Mouse (Mus musculus) hindbrain, embryonic 16.5 days (tissue): ENCODE measurements around the gene Mfap2. TPM values are rescaled to one million over a fixed set of nuclear protein-coding genes. Genes with fewer than 3 reads are reported as not detected.

Experiments
- ATAC-seq: fragments of 200-750 bp; cut with Nextera tagmentation; 2 replicates; pipeline ENCODE4 v1.8.0; 2017; ENCODE audit warnings: moderate TSS enrichment, moderate library complexity
- H3K27ac ChIP-seq: fragments of 300-500 bp; sonication (generic); 2 replicates; pipeline ENCODE4 v1.5.1; 2014; ENCODE audit warnings: low read depth, mild to moderate bottlenecking, control low read depth, low read length, moderate library complexity
- H3K27me3 ChIP-seq: fragments of 300-500 bp; sonication (generic); replicated peaks from 2 replicates; pipeline ENCODE4 v1.6.1; 2014; ENCODE audit warnings: low read length; ENCODE audit not compliant: control insufficient read depth, insufficient read depth
- H3K36me3 ChIP-seq: fragments of 300-500 bp; sonication (generic); 2 replicates; pipeline ENCODE4 v1.6.1; 2014; ENCODE audit warnings: mild to moderate bottlenecking, low read length, moderate library complexity, mixed read lengths; ENCODE audit not compliant: control insufficient read depth, insufficient read depth
- H3K4me1 ChIP-seq: fragments of 300-500 bp; sonication (generic); 2 replicates; pipeline ENCODE4 v1.6.1; 2014; ENCODE audit warnings: low read depth, low read length; ENCODE audit not compliant: control insufficient read depth, insufficient read depth
- H3K4me2 ChIP-seq: fragments of 300-500 bp; sonication (generic); 2 replicates; pipeline ENCODE4 v1.6.1; 2014; ENCODE audit warnings: mild to moderate bottlenecking, low read length, control low read depth, moderate library complexity
- H3K4me3 ChIP-seq: fragments of 300-500 bp; sonication (generic); 2 replicates; pipeline ENCODE4 v1.5.1; 2014; ENCODE audit warnings: mild to moderate bottlenecking, low read length, control low read depth, moderate library complexity
- H3K9ac ChIP-seq: fragments of 300-500 bp; sonication (generic); 2 replicates; pipeline ENCODE4 v1.6.1; 2014; ENCODE audit warnings: low read depth, mild to moderate bottlenecking, control low read depth, low read length, moderate library complexity
- H3K9me3 ChIP-seq: fragments of 300-500 bp; sonication (generic); 2 replicates; pipeline ENCODE4 v1.6.1; 2014; ENCODE audit warnings: mild to moderate bottlenecking, low read length, moderate library complexity; ENCODE audit not compliant: control insufficient read depth
- WGBS: fragments of 180-500 bp; shearing (Covaris S2); extraction: QIAGEN DNeasy Blood & Tissue Kit; methylation state at CpG from one replicate; pipeline ENCODE4 v1.1.7; 2014; 5-methylcytosine and 5-hydroxymethylcytosine counted together
- polyA plus RNA-seq: library from polyadenylated mRNA; unstranded; fragments of >200 nt; fragmentation: Nextera tagmentation; extraction: Ambion mirVana; gene quantifications from 2 replicates; pipeline ENCODE4 v1.2.1, GENCODE M21; 2015

Mfap2 gene
- polyA plus RNA-seq, 1 experiment from 2014 or later = 130 TPM

- no peak overlapping the region for H3K9ac ChIP-seq
- no peak overlapping the region for H3K4me3 ChIP-seq
- no peak overlapping the region for H3K4me2 ChIP-seq
- H3K27me3 ChIP-seq = no peaks in the 10 kb centered on the region
- H3K9me3 ChIP-seq = no peaks in the 10 kb centered on the region
- 84% methylated on average over 9 of the region's 9 CpGs for WGBS
- H3K4me1 ChIP-seq = peaks cover 30% of the 10 kb centered on the region
- ATAC-seq = no peak
- no peak overlapping the region for H3K27ac ChIP-seq
- peaks cover 14% of the 10 kb centered on the region for H3K36me3 ChIP-seq
Observed at GRCm38 (mm10) chr4:141016311-141016710, 6.1 kb downstream of the Mfap2 start.

- no peak overlapping the region for H3K4me3 ChIP-seq
- WGBS = 82% methylated on average over 29 of the region's 29 CpGs
- no peak overlapping the region for H3K9ac ChIP-seq
- ATAC-seq = no peak
- H3K36me3 ChIP-seq = peaks cover 14% of the 10 kb centered on the region
- no peak overlapping the region for H3K4me2 ChIP-seq
- H3K4me1 ChIP-seq = peaks cover 24% of the 10 kb centered on the region
- H3K9me3 ChIP-seq = no peaks in the 10 kb centered on the region
- no peak overlapping the region for H3K27ac ChIP-seq
- H3K27me3 ChIP-seq = no peaks in the 10 kb centered on the region
Observed at GRCm38 (mm10) chr4:141017657-141018436, 7.6 kb downstream of the Mfap2 start.

- no peak overlapping the region for H3K9ac ChIP-seq
Observed at GRCm38 (mm10) chr4:141020220-141020619, 10.0 kb downstream of the Mfap2 start.

GRCm38 (mm10) chr4:141020811-141021613, 10.8 kb downstream of the Mfap2 start:
- no peaks in the 10 kb centered on the region for H3K9me3 ChIP-seq
- peaks cover 3% of the 10 kb centered on the region; the same call in 1 of the 2 replicates for H3K36me3 ChIP-seq
- peaks cover 24% of the 10 kb centered on the region for H3K4me1 ChIP-seq

More at GRCm38 (mm10) chr4:141020220-141020619, 10.0 kb downstream of the Mfap2 start:
- 81% methylated on average over 17 of the region's 17 CpGs for WGBS
- Histone ChIP-seq H3K9me3 (no peaks in the 10 kb centered on the region), H3K4me1 (peaks cover 24% of the 10 kb centered on the region), H3K36me3 (peaks cover 8% of the 10 kb centered on the region), H3K4me2 (no peak overlapping the region), H3K27ac (peak overlapping the region; percentile 73), H3K27me3 (no peaks in the 10 kb centered on the region), H3K4me3 (no peak overlapping the region)
- no peak for ATAC-seq

GRCm38 (mm10) chr4:141021614-141021929, 11.4 kb downstream of the Mfap2 start:
- peak; percentile 20; the same call in 1 of the 2 replicates for ATAC-seq
- no peaks in the 10 kb centered on the region for H3K9me3 ChIP-seq
- H3K9ac ChIP-seq = peak overlapping the region; percentile 39
- H3K4me1 ChIP-seq = peaks cover 24% of the 10 kb centered on the region
- H3K27me3 ChIP-seq = no peaks in the 10 kb centered on the region
- 24% methylated on average over 10 of the region's 11 CpGs for WGBS
- no peaks in the 10 kb centered on the region for H3K36me3 ChIP-seq
- H3K4me2 ChIP-seq = no peak overlapping the region
- peak overlapping the region; percentile 73 for H3K27ac ChIP-seq
- H3K4me3 ChIP-seq = no peak overlapping the region

More at GRCm38 (mm10) chr4:141020811-141021613, 10.8 kb downstream of the Mfap2 start:
- no peak overlapping the region for H3K4me2 ChIP-seq
- WGBS = 18% methylated on average over 14 of the region's 14 CpGs
- H3K4me3 ChIP-seq = no peak overlapping the region
- H3K27me3 ChIP-seq = no peaks in the 10 kb centered on the region
- peak; percentile 75 for ATAC-seq
- peak overlapping the region; percentile 73 for H3K27ac ChIP-seq
- H3K9ac ChIP-seq = peak overlapping the region; percentile 39

GRCm38 (mm10) chr4:141024052-141024451, 13.8 kb downstream of the Mfap2 start:
- peaks cover 2% of the 10 kb centered on the region; the same call in 1 of the 2 replicates for H3K36me3 ChIP-seq
- no peaks in the 10 kb centered on the region for H3K27me3 ChIP-seq
- 72% methylated on average over 9 of the region's 9 CpGs for WGBS
- H3K4me3 ChIP-seq = no peak overlapping the region
- H3K9ac ChIP-seq = no peak overlapping the region
- H3K4me2 ChIP-seq = no peak overlapping the region
- no peak for ATAC-seq
- H3K27ac ChIP-seq = no peak overlapping the region
- peaks cover 24% of the 10 kb centered on the region for H3K4me1 ChIP-seq
- no peaks in the 10 kb centered on the region for H3K9me3 ChIP-seq

GRCm38 (mm10) chr4:141024992-141025391, 14.8 kb downstream of the Mfap2 start:
- Histone ChIP-seq H3K27ac (no peak overlapping the region), H3K9ac (no peak overlapping the region), H3K36me3 (peaks cover 2% of the 10 kb centered on the region; the same call in 1 of the 2 replicates), H3K4me2 (no peak overlapping the region), H3K4me3 (no peak overlapping the region), H3K9me3 (no peaks in the 10 kb centered on the region), H3K27me3 (no peaks in the 10 kb centered on the region), H3K4me1 (peaks cover 22% of the 10 kb centered on the region)
- ATAC-seq = no peak
- 78% methylated on average over 21 of the region's 27 CpGs for WGBS

- H3K36me3 ChIP-seq = peaks cover 5% of the 10 kb centered on the region; the same call in 1 of the 2 replicates
- H3K4me2 ChIP-seq = no peak overlapping the region
Observed at GRCm38 (mm10) chr4:141030541-141031206, 20.5 kb downstream of the Mfap2 start.

More at GRCm38 (mm10) chr4:141030541-141031206, 20.5 kb downstream of the Mfap2 start:
- ATAC-seq = no peak
- peak overlapping the region; percentile 31 for H3K9ac ChIP-seq
- WGBS = 86% methylated on average over 17 of the region's 18 CpGs
- H3K4me3 ChIP-seq = no peak overlapping the region
- H3K4me1 ChIP-seq = peaks cover 5% of the 10 kb centered on the region; the same call in 1 of the 2 replicates
- H3K27ac ChIP-seq = no peak overlapping the region
- H3K9me3 ChIP-seq = no peaks in the 10 kb centered on the region
- H3K27me3 ChIP-seq = no peaks in the 10 kb centered on the region
